Mouse (Mus musculus): ENCODE data around the gene Chst4.

The Chst4 gene

GRCm38 (mm10) chr8:109983944-109984343 is 55.6 kb downstream of the Chst4 start:
- Histone ChIP-seq H3K4me3 (replicated peaks; ENCODE audit: low read length) (no peak overlapping the region), H3K36me3 (ENCODE audit: insufficient read depth, low read length) (no peaks in the 10 kb centered on the region), H3K9me3 (ENCODE audit: low read length) (peaks cover 8% of the 10 kb centered on the region), H3K4me1 (replicated peaks; ENCODE audit: low read depth, low read length) (peaks cover 10% of the 10 kb centered on the region), H3K27me3 (ENCODE audit: insufficient read depth, low read length) (peaks cover 7% of the 10 kb centered on the region; the same call in 1 of the 2 replicates)
- no peak for TF ChIP-seq NANOG (IDR thresholded peaks at IDR 0.05; ENCODE audit: borderline replicate concordance, low read length)
- TF ChIP-seq CTCF (conservative IDR thresholded peaks at IDR 0.05; ENCODE audit: low read length), result no peak
- TF ChIP-seq POU5F1 (IDR thresholded peaks at IDR 0.05; ENCODE audit: borderline replicate concordance, low read length), result no peak

GRCm38 (mm10) chr8:109982386-109983105 is 57.0 kb downstream of the Chst4 start:
- Histone ChIP-seq H3K36me3 (ENCODE audit: insufficient read depth, low read length) (no peaks in the 10 kb centered on the region), H3K4me1 (replicated peaks; ENCODE audit: low read depth, low read length) (peaks cover 10% of the 10 kb centered on the region), H3K9me3 (ENCODE audit: low read length) (0 out of 2 replicates have a peak, but pooled peaks cover 5% of the 10 kb centered on the region), H3K27me3 (ENCODE audit: insufficient read depth, low read length) (peaks cover 7% of the 10 kb centered on the region; the same call in 1 of the 2 replicates), H3K4me3 (replicated peaks; ENCODE audit: low read length) (no peak overlapping the region)
- TF ChIP-seq POU5F1 (IDR thresholded peaks at IDR 0.05; ENCODE audit: borderline replicate concordance, low read length) (no peak), NANOG (IDR thresholded peaks at IDR 0.05; ENCODE audit: borderline replicate concordance, low read length) (no peak), CTCF (conservative IDR thresholded peaks at IDR 0.05; ENCODE audit: low read length) (no peak)

- H3K4me3 ChIP-seq (replicated peaks; ENCODE audit: low read length), result no peak overlapping the region
- peaks cover 5% of the 10 kb centered on the region for H3K9me3 ChIP-seq (ENCODE audit: low read length)
- H3K36me3 ChIP-seq (ENCODE audit: insufficient read depth, low read length), result no peaks in the 10 kb centered on the region
- 0 out of 2 replicates have a peak, but pooled peaks cover 6% of the 10 kb centered on the region for H3K27me3 ChIP-seq (ENCODE audit: insufficient read depth, low read length)
- TF ChIP-seq NANOG (IDR thresholded peaks at IDR 0.05; ENCODE audit: borderline replicate concordance, low read length) (no peak), CTCF (conservative IDR thresholded peaks at IDR 0.05; ENCODE audit: low read length) (no peak), POU5F1 (IDR thresholded peaks at IDR 0.05; ENCODE audit: borderline replicate concordance, low read length) (no peak)
- peaks cover 7% of the 10 kb centered on the region for H3K4me1 ChIP-seq (replicated peaks; ENCODE audit: low read depth, low read length)
Measured at GRCm38 (mm10) chr8:109979339-109979738, 60.2 kb downstream of the Chst4 start.

Measured in E14TG2a.4 (cell line).